Mouse (Mus musculus) fibroblast of lung, adult 2 months (primary cell): ENCODE measurements around the gene Slc25a39.
"Not testable (repeated sequence)": the region's sequence is repeated elsewhere in the genome, so short reads cannot be mapped to it uniquely, and the experiment has no call there.

Experiments
- DNase-seq: peaks from one replicate; pipeline ENCODE4 v3.0.0-alpha.2; 2011; ENCODE audit warnings: low read depth

The Slc25a39 gene

DNA sequence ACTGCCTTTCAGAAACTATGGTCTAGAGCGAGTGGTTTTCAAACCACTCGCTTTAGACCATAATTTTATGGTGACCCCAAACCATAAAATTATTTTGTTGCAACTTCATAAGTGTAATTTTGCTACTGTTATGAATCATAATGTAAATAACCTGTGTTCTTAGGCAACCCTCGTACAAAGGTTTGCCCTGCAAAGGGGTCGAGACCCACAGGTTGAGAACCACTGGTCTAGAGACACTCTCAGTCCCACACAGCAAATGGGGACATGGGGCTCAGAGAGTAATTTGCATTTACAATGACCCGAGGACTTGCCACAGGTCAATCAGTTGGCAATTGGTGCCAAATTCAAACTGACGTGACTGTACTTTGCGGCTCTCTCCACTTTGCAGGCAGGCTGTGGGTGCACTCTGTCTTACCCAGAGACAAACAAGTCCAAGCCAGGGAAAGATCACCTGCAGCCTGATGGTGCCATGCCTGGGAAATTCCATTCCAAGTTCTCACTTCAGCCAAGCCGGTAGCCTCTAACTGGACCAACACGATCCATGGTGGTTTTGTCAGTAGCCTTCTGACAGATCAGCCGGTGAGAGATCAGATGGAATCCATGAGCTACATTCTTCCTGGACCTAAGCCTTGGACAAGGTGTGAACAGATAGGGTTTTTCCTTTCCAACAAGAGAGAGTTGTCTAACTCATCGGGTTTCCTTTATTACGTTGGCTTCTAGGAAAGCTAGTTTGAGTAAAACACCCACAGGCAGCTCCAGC, 35.6 kb downstream of the Slc25a39 start:
- no peak for DNase-seq

DNA sequence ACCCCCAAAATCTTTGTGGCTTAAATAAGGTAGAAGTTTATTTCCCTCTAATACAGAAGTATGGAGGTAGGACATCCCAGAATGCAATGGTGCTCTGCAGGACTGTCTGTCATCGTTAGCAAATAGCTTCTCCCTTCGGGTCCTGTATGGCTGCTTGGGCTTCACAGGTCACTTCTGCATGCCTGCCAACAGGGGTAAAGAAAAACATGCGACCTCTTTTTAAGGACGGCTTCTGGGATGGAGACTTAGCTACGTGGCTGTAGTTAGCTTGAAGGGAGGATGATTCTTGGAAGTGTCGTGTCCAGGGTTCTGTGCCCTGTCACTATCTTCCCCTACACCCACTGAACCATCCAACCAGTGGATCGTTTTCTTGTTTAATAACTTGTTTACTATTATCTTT, 37.5 kb downstream of the Slc25a39 start:
- DNase-seq = no peak

DNA sequence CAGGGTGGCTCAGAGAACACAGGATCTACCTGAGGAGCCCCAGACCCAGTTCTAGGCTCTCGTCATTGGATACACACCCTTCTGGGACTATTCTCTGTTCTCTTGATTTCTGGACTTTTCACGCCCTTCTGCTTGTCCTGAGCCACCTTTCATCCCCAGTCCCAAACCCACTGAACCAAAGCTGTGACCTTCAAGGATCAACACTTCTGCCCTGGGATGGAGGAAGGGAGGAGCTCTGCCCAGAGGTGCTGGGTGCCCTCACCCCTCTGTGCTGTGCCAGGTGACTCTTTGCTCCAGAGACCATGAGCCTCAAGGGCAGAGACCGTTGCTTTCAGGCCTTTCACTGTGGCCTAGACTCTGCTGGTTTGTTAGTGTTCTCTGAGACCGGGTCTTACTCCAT, 38.5 kb downstream of the Slc25a39 start:
- no peak for DNase-seq

DNA sequence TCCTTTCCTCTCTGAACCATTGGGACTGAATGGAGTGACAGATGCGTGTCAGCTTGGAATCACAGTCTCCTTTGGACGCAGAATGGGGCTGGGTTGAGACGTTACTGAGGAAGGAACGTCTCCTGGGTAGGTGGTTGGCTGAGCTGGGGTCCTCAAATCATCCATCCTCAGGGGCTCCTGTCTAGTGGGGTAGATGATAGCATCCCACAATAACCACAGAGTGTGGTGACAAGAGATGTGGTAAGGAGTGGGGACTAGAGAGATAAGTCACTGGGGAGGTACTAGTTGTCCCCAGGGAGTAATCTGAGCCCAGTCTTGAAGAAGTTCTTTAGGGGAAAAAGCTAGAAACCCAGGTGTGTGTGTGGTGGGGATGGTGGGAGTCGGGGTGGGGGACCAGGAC, 39.4 kb downstream of the Slc25a39 start:
- no peak for DNase-seq

DNA sequence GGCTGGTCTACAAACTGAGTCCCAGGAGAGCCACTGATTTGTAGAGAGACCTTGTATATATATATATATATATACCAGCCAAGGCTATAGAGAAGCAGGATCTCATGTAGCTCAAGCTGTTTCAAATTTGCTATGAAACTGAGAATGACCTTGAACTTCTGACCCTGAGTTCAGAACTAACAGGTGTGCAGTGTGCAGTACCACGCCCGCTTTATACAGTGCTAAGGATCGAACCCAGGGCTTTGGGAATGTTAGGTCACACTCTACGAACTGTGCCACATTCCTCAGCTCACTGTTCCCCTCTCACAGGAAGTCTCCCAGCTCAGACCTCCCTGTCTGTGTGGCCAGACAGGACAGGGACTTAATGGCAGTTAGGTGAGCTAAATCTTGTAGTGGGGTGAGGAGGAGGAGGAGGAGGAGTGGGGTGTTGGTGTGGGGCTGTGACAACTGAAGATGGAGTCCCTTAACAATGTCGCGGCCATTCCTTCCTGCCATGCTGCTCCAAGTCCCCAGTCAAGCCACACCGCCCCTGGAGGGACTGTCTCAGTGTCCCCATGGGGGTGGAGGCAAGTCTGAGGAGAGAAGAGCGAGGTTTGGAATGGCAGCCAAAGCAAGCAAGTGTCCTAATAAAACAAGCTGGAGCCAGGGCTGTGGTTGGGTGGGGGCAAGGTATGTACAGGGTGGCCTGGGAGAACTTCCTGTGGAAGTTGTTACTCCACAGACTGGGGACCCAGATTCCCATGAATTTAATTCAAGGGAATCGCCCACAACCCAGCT, 40.1 kb downstream of the Slc25a39 start:
- DNase-seq = no peak

DNA sequence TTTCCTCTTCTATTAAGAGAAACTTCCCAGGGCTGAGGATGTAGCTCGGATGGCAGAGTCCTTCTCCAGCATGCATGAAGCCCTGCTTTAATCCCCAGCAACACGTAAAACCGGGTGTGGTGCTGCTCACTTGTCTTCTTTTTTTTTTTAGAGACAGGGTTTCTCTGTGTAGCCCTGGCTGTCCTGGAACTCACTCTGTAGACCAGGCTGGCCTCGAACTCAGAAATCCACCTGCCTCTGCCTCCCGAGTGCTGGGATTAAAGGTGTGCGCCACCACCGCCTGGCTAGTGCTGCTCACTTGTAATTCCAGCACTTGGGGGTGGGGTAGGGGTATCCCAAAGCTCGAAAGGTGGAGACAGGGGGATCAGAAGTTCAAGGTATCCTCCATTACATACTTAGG, 41.6 kb downstream of the Slc25a39 start, which contains the start of gene Slc4a1:
Gene Slc4a1, minus strand, starts transcription at position 101 of the 400 bp plus-strand sequence.
- not testable (repeated sequence) for DNase-seq

DNA sequence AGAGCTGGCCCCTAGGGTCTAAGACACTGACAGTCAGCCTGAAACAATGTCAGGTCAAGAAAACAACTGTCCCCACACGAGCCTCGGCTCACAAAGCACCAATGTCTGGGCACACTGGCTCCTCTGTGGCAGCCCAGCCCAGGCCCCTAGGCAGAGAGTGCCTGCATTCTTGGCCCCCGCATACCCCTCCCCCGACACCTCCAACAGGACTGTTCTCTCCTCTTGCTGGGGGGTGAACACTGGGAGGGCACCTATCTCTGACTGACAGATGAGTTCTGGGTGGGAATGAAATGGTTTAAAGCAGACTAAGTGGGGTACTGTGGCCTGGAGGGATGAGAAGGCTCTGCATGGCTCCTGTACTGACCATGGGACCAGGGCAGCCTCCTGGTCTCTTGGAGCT, 42.0 kb downstream of the Slc25a39 start:
- DNase-seq = no peak

DNA sequence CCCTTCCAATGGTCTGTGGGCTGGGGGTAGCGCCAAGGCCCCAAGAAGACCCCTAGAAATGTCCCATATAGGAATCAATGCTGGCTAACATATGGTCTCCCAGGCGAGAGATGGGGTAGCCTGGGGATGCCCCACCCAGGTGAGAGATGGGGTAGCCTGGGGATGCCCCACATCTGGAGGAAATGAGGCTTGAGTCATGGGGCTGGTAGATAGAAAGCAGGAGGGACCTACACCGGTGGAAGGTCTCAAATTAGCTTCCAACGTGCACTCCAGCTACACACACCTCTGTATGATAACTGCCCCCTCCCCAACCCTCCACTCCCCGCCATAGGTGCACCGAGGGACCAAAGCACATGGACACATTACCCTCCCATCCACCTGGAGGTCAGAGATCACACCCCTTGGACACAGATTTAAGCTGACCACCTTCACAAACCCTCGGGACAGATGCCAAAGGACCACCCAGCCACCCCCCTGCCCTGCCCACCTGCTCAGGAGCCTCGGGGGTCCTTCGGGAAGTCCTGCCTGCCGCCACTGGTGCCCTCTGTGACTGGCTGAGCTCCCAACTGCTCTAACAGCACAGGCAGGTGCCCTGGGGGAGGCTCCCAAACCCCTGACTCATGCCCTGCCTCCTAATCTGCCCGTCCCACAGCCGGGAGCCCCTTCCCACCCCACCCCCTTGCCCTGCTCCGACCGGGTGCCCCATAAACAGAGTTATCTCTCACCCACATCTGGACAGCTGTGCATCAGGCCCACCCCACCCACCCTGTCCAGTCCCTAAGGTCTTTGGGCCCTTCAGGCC, 43.0 kb downstream of the Slc25a39 start:
- DNase-seq = no peak

DNA sequence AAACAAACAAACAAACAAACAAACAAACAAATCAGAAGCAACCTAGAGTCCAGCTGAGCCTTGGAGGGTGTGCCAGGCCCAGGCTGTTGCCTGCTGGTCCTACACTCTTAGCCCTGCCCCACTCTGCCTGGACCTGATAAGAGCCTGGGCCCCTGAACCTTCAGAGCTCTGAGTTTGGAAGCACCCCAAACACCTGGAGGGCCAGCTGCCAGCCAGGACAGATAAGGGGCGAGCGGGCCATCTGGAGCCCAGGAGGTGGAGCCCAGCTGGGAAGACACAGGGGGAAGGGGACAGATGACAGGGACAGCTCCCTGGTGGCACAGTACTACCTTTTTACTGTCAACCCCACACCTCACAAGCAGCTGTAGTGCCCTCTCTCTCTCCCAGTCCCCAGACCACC, 44.1 kb downstream of the Slc25a39 start:
- DNase-seq = no peak

DNA sequence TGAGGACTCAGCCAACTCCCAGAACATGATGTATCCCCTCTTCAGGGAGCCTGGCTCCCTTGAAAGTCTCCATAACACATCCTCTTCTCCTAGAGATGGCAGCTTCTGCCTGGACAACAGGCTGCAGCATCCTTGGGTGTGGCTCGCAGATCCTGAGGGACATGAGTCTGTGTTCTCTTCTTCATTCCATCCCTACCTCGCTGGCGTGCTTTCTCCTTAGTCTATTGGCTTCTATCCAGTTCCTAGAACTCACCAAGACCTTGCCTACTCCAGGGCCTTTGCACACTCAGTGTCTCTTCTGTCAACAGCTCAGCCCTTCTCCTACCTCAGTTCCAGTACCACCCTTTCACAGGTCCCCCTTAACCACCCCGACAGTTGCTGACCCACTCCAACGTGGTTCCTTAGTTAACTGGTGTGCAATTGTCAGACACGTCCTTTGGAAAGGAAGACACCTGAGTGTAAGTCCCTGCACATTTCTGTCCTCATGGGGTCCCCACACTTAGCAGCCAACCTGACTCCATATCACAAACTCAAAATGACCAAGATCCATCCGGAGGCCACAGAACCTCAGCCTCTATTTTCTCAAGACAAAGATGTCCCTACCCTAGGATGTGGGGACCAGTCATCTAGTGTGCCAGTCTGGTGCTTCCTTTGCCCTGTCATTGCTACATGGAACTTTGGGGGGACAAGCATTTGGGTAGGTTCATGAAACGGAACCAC, 45.8 kb downstream of the Slc25a39 start:
- no peak for DNase-seq

DNA sequence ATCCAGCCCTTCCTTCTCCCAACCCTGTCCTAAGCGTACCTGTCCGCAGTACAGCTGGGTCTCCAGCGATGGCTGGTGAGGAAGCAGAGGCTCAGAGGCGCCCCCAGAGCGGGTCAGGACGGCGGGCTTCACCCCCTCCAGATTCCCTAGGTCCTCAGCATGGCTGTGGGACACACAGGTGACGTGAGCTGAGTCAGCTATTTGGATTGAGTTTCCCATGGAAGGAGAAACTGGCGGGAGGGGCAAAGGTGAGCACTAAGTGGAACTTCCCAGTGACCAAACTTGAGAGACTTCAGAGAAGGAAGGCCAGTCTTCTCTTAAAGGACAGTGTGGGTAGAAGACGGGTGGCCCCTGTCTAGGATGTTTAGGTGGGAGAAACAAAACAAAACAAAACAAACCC, 49.4 kb downstream of the Slc25a39 start:
- DNase-seq = no peak

DNA sequence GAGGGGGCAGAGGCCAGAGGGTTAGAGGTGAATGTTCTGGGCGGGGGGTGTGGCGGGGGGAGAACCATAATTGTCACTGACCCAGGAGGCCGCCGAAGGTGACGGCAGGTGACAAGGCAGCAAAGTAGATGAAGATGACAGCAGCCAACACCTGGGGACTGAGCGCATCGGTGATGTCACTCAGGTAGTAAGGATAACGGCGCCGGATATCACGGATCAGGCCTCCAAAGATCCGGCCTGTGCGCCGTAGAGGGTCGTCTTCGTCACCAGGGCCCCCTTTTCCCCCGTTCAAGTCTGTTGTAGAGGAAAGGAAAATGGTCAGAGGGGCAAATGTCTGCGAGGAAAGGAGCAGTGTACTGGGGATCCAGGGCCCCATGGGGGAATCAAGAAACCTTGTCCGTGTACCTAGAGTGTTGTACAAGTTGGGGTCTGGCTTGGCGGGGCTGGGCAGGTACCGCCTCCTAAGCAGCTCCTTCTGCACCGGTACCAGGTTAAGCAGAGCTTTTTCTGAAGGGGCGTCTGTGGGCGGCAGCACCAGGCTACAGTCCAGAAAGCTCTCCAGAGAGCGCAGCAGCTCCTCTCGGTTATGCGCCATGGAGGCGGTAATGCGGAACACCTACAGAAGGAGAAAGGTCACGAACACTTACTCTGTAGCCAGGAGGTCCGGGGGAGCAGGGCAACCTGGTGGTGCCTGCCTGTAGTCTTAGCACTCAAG, 51.0 kb downstream of the Slc25a39 start:
- DNase-seq = no peak

DNA sequence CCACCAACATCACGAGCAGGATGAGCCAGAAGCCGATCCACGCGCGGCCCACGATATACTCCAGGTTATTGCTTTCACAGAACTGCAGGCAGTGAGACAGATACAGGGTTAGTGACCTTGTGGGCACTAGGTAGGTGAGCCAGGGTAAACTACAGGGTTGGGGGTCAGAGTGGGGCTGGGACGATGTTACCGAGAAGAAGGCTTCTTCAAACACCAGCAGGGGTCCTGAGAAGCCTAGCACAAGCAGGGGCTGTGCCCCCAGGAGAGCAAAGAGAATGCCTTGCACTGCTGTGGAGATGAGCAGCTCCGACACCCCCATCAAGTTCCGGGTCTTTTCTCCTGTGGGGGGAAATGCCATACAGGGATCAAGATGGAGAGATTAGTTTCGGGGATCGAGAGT, 51.6 kb downstream of the Slc25a39 start:
- DNase-seq = no peak

DNA sequence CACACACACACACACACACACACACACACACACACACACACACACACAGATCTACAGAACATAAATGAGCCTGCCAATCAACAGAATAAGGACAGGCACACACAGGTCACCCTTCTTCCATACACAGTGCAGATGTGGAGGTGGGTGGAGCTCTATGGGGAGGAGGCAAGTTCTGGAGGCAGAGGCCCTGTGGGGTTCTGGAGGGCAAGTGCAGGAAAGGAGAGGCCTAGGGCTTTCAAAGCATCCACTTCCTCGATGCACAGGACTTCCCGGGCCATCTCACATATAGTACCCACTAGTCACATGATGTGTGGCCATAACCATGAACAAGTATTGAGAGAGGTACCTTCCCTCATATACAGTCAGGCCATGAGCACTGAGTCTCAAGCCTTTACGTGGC, 52.2 kb downstream of the Slc25a39 start:
- DNase-seq = no peak

DNA sequence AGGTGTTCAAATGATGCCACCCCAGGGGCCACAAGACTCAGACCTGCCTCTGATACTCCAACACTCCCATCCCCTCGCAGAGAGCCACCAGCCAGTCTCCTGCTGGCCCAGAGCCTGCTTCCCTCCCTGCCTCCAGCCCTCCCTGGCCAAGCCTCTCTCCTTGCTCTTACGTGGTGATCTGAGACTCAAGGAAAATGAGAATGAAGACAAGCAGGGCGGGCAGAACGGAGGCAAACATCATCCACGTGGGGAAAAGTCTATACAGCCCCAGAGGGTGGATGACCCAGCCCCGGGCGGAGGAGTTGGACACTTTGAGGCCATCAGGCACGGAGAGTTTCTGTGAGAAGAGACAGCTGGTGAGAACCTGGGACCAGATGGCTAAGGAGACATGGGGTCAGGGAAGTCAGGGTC, 54.7 kb downstream of the Slc25a39 start:
- no peak for DNase-seq
